Mouse (Mus musculus) brain, embryonic 18.5 days (tissue): ENCODE data around the gene Pdcd6ip.
A peak's percentile ranks its signal among the peaks of the same experiment; 100 is the strongest.
"Not testable (repeated sequence)": the region's sequence is repeated elsewhere in the genome, so short reads cannot be mapped to it uniquely, and the experiment has no call there.

Source experiments
- DNase-seq: peaks from one replicate; pipeline ENCODE4 v3.0.0-alpha.2; 2012; ENCODE audit warnings: low read depth, low spot score

Gene Pdcd6ip

DNA sequence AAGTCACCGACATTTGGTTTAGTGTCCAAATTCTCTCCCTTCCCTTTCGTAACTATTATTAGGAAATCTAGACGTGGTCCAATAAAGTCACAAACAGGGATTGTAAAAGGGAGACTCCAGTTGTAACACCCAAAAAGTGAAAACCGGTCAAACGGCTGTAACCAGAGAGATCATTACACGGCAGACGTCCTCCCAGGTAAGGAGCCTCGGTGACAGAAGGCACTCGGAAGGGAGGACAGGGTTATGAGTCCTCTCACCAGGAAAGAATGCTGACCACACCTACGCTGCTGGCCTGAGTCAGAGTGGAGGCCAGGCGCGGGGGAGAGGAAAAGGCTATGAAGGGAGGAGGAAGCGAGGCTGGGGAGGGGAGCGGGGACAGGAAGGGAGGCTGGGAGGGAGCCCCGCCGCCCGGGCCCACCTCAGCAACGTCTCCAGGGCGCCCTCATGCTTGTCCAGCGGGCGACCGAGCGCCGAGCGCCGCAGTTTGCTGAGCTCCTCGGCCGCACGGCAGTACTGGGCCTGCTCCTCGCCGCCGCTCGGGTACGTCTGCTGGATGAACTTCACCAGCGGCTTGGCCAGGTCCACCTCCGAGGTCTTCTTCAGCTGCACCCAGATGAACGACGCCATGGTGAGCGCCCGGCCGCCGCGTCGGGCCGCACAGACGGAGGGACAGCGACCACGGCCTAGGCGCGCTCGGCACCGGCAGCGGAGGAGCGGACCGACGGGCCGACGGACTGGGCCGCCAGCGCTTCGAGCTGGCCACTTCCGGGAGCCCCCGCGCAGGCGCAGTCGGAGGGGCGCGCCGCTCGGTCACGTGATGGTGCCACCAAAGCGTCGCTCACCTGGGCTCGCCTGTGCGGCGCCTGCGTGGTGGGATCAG lies at the start of gene Pdcd6ip:
Pdcd6ip (minus strand) TSS at position 779 of the 880 bp plus-strand sequence.
- peak; percentile 78 for DNase-seq

DNA sequence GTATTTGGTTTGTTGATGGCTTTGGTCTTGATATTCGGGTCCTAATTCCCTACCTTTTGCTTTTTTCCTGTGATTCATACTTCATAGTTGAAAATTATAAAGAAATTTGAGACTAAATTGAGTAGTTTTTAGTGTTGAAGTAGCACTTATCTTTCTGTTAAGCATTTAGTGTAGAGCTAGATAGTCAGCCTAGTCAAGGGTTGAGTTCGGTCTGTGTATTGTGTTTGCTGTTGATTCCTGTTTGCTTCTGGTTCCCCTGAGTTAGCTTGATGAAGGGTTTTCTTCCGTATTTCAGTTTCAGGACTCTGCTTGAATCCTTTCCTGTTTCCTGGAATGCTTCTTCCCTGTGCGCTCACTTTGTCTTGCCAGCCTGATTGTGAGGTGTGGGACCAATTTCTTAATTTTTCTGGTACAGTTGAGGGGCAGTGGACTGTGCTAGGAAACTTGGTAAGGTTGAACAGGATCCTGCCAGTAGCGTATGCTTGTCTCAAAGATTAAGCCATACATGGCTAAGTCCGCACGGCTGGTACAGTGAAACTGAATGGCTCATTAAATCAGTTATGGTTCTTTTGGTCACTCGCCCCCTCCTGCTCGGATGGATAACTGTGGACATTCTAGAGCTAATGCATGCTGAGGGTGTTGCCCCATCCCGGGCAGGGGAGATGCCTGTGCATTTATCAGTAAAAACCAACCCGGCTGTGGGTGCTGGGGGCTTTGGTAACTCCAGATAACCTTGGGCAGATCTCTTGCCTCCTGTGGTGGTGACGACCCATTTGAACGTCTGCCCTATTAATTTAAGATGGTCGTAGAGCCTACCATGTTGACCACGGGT lies 48.0 kb upstream of the Pdcd6ip start:
- no peak for DNase-seq

DNA sequence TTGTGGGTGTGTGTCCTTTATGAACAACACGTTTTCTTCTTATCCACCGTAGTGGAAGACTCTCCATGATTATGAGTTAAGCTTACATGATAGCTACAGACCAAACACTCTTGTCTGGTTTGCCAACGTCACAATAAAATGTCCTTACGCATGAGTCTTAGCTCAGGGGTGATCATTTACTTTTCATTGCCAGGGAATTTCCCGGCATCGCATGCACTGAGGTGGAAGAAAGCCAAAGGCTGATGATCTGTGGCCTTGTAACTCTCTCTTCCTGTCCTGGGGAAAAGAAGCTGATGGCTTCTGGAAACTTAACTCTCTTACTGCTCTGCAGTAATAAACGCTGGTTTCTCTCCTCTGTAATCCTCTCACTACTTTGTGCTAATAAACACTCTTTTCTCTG lies 41.3 kb upstream of the Pdcd6ip start:
- DNase-seq: no peak

DNA sequence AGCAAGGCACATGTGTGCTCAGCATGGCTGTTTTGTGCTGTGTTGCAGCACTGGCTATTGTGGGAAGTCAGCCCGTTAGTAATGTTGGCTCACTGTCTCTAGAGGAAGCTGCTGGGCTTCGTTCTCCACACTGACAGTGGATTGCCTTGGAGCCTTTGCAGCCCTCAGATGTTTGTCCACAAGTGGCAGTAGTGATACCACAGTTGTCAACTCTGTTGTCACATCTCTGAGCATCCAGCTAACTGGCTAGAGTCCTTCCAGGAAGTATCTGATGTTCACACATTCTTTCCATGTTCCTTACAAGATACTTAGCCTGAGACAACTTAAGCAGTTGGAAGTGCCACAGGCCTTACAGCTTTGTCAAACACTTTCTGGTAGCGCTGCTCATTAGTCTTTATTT lies 35.2 kb upstream of the Pdcd6ip start:
- DNase-seq: no peak

DNA sequence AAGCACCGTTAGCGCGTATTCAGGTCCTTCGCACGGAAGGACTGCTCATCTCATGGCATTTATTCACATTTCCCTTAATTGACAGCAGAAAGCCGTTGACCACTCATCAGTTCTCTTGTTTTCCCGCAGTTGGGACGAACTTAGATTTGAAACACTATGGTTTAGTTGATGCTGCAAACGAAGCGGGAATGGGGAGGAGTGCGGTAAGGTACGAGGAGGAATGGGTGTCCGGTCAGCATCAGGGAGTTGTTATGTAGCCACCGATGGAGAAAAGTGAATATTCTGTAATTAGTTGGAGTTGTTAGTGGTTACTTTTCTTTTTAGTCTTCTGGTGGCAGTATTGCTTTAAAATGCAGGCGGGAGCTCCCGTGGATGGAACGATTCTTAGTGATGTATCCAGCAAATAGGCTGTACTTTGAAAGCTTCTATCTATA lies 34.3 kb upstream of the Pdcd6ip start:
- no peak for DNase-seq

DNA sequence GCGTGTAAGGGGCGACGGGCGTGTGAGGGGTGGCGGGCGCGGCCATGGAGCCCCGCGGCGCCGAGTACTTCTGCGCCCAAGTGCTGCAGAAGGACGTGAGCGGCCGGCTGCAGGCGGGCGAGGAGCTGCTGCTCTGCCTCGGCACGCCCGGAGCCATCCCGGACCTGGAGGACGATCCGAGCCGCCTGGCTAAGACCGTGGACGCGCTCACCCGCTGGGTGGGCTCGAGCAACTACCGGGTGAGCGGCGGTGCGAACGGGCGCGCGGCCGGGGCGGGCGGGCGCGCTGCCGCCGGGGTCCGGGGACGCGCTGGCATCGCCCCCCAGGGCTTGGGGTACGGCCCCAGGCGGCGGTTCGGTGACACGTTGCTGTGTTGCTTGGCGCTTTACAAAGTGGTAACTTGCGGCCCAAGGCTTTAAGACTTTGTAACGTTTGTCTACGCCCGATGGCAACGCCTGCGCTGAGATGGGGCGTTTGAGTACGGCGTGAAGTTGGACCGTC lies 33.6 kb upstream of the Pdcd6ip start:
- DNase-seq: no peak

DNA sequence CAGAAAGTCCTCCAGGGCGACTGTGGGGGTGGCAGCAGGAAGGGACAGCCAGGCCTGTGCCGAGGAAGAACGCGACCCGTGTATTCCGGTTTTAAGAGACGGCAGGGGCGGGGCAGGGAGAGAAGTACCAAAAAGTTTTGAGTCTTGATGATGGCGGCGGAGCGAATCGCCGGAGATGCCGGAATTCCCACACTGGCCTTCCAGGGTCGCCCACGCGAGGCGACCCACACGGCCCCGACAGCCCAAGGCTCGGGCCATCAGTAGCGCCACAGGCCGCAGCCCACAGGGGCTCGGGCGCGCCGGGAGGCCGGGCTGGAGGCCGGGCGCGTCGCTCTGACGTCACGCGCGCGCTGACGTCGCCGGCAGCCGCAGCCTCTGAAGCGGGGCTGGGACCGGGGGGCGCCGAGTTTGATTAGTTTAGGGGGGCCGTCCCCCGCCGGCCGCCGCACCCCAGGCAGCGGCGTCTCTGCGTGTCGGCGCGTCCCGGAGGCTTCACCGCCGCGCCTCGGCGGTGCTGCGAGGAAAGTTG lies 33.1 kb upstream of the Pdcd6ip start, which contains the start of gene Clasp2:
Clasp2 (plus strand) TSS at position 366 of the 529 bp plus-strand sequence.
- peak; percentile 67 for DNase-seq

DNA sequence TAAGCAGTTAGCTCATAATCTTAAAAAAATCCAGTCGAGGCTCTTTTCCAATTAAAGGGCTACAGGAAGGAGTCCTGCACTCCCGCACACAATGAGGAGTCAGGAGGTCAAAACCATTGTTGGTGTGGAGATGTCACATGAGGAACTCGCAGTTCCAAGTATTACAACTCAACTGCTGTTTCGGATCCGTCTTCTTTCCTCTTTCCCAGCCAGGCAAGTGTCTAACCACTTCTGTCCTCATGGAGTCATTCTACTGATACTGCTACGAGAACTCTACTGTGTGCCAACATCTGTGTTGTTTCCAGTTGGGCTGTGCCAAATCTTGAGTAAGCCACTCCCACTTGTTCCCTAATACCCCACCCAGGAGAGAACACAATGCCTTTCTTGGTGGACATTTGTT lies 30.9 kb upstream of the Pdcd6ip start:
- DNase-seq: no peak

DNA sequence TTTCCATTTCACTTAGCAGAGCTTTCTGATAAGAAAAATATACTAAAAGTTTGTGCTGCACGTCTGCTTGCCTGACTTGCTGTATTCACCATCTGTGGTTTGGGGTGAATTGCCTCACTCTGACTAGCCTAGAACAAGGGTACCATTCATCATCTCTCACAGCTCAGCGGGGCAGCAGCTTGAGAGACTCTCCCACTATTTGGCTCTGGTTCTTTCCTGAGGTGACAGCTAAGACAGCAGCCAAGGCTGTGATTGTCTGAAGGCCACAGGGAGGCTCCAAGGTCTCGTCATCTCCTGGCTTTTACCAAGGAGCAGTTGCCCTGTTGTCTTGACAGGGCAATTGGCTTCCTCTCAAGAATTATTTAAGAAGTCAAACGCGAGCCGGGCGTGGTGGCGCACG lies 30.0 kb upstream of the Pdcd6ip start:
- DNase-seq: no peak

DNA sequence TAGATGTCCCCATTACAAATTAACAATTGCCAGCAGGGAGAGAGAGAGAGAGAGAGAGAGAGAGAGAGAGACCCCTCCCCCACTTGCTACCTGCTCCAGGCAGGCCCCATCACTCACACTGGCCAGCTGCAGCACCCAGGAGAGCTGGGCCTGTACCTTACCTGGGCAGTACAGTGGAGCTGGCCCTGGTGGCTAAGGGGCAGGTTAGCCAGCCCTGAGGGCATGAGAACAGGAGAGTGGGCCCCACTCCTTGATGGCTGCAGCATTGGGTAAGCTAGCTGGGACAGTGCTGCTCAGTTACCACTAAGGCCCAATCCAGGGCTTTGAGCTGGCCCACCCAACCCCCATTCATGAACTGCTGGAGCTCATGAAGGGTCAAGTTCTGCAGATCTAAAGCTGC lies 27.9 kb upstream of the Pdcd6ip start:
- DNase-seq: no peak

DNA sequence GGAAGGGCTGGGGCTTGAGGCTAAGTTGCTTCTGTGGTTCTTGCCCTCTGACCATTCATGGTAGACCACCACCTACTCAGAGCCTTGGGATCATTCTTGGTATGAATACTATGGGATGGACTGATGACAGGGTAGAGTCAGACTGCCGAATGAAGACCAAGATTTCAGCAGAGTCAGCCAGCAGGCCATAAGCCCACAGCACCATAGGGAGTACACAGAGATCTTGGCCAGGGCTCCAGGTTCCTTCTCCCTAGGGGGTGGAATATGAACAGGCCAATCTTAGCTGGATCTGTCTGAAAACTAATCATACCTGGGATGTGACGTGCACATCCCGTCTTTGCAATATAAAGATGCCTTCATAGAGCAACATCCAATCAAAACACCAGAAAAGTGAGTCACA lies 23.5 kb upstream of the Pdcd6ip start:
- DNase-seq: no peak

DNA sequence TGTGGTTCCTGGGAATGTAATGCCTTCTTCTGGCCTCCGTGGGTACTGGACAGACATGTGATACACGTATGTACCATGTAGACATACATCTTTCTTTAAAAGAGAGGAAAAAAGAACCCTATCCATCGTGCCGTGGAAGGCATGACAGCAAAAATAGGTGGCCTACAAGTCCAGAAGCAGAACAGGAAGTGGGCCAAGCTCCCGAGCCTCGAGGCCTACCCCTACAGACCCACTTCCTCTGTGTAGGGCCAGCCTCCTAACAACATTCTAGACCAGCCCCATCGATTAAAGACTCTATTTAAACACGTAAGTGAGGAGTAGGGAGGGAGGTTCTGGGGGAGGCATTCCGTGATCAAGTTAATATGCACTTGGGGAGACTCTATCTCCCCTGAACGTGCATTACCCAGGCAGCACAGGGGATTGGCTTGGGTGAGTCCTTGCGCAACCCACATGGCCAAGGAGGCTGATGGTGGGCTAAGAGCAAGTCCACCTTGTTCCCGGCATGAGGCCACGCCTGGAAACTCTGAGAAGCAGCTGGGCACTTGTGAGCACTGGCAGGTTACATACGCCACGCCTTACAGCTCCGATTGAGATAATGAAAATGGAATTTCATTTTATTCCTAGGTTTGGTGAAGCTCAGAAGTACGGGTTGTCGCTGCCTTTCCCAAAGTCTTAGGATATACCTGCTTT lies 19.1 kb upstream of the Pdcd6ip start:
- DNase-seq: no peak

DNA sequence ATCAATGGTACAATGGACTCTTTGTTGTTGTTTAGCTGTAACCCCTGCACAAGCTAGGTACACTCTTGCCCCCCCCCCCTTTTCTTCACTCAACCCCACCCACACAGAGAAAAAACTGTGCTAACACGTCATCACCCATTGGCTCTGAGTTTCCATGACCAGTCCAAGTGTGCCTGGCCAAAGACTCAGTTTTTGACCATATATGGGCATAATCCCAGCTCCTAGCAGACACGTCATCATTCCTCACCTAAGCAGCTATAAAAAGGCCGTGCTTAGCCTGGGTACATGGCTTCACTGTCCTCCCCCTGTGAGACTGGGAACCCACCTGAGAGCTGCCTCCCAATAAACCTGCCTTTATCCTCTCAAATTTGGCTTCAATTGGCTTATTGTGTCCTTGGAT lies 18.1 kb upstream of the Pdcd6ip start:
- no peak for DNase-seq

DNA sequence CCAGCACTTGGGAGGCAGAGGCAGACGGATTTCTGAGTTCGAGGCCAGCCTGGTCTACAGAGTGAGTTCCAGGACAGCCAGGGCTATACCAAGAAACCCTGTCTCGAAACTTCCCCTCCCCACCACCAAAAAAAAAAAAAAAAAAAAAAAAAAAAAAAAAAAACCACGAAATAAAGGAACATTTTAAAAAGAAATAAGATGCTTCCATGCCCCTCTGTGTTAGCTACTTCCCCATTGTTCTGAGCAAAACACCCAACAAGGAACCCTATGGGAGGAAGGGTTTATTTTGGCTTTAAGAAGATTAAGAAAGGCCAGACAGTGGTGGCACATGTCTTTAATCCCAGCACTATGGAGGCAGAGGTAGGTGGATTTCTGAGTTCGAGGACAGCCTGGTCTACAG lies 17.6 kb upstream of the Pdcd6ip start:
- DNase-seq: not testable (repeated sequence)

DNA sequence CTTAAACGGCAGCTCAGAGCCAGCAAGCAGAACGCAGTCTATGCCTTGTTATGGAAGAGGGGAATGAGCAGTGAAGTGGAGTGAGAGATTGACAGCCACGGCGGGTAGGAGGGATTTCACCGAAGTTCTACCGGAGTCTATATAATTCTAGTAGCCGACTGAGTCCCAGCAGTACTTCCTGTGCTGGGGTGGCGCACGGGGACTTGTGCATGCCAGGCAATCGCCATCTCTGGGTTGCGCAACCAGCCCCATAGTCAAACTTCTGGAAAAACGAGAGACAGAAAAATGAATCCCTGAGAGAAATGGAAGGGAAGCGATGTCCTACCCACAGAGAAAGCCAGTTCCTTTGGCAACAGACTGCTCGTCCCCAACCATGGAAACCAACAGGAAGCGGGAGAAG lies 16.6 kb upstream of the Pdcd6ip start:
- DNase-seq: no peak

DNA sequence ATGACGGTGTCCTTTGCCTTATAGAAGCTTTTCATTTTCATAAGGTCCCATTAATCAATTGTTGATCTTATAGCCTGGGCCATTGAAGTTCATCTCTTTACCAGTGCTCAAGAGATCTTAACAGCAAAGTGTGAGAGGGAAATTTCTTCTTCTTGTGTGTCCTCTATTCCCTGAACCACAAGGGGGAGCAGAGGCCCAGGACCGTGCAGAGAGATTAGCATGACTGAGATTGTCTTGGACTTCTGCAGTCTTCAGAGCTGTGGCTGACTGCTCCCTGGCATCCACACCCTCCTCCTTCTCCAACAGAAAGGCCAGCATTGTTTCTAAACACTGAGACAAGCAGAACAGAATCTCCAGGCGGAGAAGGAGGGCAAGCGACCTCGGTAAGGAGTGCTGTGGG lies 11.0 kb upstream of the Pdcd6ip start:
- DNase-seq: no peak

DNA sequence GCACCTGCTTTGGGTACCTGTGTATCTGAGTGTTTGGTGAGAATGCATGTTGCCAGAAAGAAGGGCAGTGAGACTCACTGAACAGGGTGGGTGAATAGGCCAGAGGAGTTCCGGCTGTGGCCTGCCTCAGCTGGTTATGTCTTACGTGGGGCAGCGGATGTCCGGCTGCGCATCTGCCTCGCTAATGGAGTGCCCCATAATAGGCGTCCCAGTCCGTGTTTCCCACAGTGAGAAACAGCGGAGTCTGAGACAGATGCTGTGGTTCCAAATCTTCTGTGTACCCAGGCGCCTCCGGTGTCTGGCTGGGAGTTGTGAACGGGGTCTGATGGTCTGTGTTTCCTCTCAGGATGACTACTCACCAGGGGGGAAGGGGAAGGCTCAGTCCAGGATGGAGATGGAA lies 2.8 kb upstream of the Pdcd6ip start:
- DNase-seq: no peak

DNA sequence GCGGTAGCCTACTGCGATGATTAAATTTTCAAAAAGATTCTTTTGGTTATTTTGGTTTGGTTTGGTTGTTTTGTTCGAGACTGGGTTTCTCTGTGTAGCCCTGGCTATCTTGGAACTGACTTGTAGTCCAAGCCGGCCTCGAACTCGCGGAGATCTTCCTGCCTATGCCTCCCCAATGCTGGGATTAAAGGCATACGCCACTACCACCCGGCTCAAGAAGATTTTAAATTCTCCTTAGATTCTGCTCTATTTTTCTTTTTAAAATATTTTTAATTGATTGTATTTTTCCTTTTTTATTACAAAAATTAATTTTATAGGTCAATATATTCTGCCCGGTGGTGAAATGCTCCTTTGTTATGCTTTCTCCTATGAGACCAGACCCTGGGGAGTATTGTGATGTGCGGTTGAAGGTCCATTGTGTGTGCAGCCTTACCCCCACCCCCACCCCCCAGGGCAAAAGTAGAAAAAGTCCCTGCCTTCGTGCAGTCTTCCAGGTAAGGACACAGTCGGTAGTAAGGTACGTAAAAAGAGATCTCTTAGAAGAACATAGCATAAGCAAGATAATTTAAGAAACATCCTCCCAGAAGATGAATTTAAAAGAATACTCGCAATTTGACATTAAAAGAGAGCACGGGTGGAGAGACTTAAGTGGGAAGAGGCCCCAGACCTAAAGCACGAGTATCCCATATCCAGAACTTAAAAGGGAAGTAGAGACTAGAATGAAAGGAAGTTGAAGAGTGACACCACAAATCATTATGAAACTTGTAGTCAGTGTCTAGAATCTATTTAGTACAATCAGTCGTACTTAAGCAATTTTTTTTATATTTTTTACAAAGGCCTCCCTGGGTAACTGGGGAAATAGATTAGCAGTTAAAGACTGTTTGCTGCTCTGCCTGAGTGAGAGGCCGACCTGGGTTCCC lies 562 bp upstream of the Pdcd6ip start:
- no peak for DNase-seq

DNA sequence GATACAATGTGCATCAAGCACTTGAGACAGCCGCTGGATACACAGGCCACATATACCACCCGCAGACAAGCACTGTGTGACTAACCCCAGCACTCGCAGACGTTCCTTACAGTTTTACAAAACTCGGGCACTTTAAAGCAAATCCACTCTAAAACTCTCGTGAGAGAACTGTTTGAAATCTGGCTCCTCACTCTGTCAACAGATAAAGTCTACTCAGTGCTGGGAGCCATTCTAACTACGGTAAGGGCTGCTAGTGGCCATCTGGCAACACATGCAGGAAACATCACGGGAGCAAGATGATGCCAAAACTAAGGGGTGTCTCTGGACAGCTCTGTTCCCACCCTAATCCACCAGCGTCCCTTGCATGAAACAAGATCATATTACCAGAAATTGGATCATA lies 1.2 kb downstream of the Pdcd6ip start:
- no peak for DNase-seq

DNA sequence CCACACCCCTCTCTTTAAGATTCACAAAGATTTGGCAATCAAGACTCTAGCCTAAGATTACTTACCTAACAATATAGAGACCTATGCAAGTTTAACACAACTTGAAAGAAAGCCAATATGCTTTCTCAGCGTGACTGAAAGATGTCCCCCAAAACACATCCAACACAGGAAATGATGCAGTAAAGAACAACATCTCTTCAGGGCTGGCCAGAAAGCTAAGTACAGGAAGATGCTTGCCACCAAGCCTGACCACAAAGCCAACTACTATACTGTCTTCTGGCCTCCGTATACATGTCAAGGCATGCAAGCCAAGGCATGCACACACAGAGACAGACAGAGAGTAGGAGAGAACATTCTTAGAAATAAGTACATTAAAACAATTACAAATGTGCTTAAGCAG lies 2.0 kb downstream of the Pdcd6ip start:
- DNase-seq: no peak
